Mouse (Mus musculus): ENCODE data around the gene Plpp4. TPM values are rescaled to one million over a fixed set of nuclear protein-coding genes. Genes with fewer than 3 reads are reported as not detected.

Gene Plpp4
- polyA plus RNA-seq, 1 experiment, result not detected

GRCm38 (mm10) chr7:129396561-129396960, 139.7 kb downstream of the Plpp4 start:
- no peaks in the 10 kb centered on the region for H3K79me2 ChIP-seq (ENCODE audit: control insufficient read depth, insufficient read depth)
- H3K4me2 ChIP-seq (ENCODE audit: low read depth), result no peak overlapping the region
- H3K27me3 ChIP-seq (ENCODE audit: control insufficient read depth, insufficient read depth, insufficient read length), result no peaks in the 10 kb centered on the region
- no peak overlapping the region for H3ac ChIP-seq (ENCODE audit: control insufficient read depth, insufficient read length)
- H3K4me3 ChIP-seq, result no peak overlapping the region
- TF ChIP-seq USF1 (IDR thresholded peaks at IDR 0.05; ENCODE audit: low read depth) (no peak), SRF (IDR thresholded peaks at IDR 0.05; ENCODE audit: control insufficient read depth, insufficient read length, low read depth) (no peak), MYOD1 (IDR thresholded peaks at IDR 0.05; ENCODE audit: control insufficient read depth in 1 of 3, insufficient read length in 2 of 3, low read depth in 2 of 3) (no peak), MAX (IDR thresholded peaks at IDR 0.05; ENCODE audit: low read depth) (no peak), E2F4 (IDR thresholded peaks at IDR 0.05; ENCODE audit: insufficient read depth) (no peak), MYOG (IDR thresholded peaks at IDR 0.05; ENCODE audit: control insufficient read depth in 1 of 3, insufficient read depth in 1 of 3, insufficient read length in 2 of 3, low read depth in 2 of 3) (no peak), CEBPB (IDR thresholded peaks at IDR 0.05; ENCODE audit: insufficient read depth, poor library complexity, severe bottlenecking) (no peak), TCF12 (IDR thresholded peaks at IDR 0.05; ENCODE audit: insufficient read depth, poor library complexity, severe bottlenecking) (no peak), REST (IDR thresholded peaks at IDR 0.05; ENCODE audit: insufficient read depth, insufficient read length) (no peak), POLR2A (IDR thresholded peaks at IDR 0.05; ENCODE audit: insufficient read length, low read depth) (no peak)
- no peaks in the 10 kb centered on the region for H3K36me3 ChIP-seq (ENCODE audit: control insufficient read depth, insufficient read depth)

- Histone ChIP-seq H3K4me2 (ENCODE audit: low read depth) (no peak overlapping the region), H3K27me3 (ENCODE audit: control insufficient read depth, insufficient read depth, insufficient read length) (no peaks in the 10 kb centered on the region), H3K36me3 (ENCODE audit: control insufficient read depth, insufficient read depth) (no peaks in the 10 kb centered on the region), H3ac (ENCODE audit: control insufficient read depth, insufficient read length) (no peak overlapping the region), H3K79me2 (ENCODE audit: control insufficient read depth, insufficient read depth) (no peaks in the 10 kb centered on the region), H3K4me3 (no peak overlapping the region)
- TF ChIP-seq USF1 (IDR thresholded peaks at IDR 0.05; ENCODE audit: low read depth) (no peak), TCF12 (IDR thresholded peaks at IDR 0.05; ENCODE audit: insufficient read depth, poor library complexity, severe bottlenecking) (no peak), CEBPB (IDR thresholded peaks at IDR 0.05; ENCODE audit: insufficient read depth, poor library complexity, severe bottlenecking) (no peak), REST (IDR thresholded peaks at IDR 0.05; ENCODE audit: insufficient read depth, insufficient read length) (no peak), E2F4 (IDR thresholded peaks at IDR 0.05; ENCODE audit: insufficient read depth) (no peak), MAX (IDR thresholded peaks at IDR 0.05; ENCODE audit: low read depth) (no peak), POLR2A (IDR thresholded peaks at IDR 0.05; ENCODE audit: insufficient read length, low read depth) (no peak), SRF (IDR thresholded peaks at IDR 0.05; ENCODE audit: control insufficient read depth, insufficient read length, low read depth) (no peak), MYOG (IDR thresholded peaks at IDR 0.05; ENCODE audit: control insufficient read depth in 1 of 3, insufficient read depth in 1 of 3, insufficient read length in 2 of 3, low read depth in 2 of 3) (no peak), MYOD1 (IDR thresholded peaks at IDR 0.05; ENCODE audit: control insufficient read depth in 1 of 3, insufficient read length in 2 of 3, low read depth in 2 of 3) (no peak), POLR2AphosphoS2 (IDR thresholded peaks at IDR 0.05; ENCODE audit: insufficient read length, low read depth) (no peak), TCF3 (IDR thresholded peaks at IDR 0.05; ENCODE audit: insufficient read length, low read depth) (no peak)
Observed at GRCm38 (mm10) chr7:129399071-129399470, 142.2 kb downstream of the Plpp4 start.

- Histone ChIP-seq H3K4me2 (ENCODE audit: low read depth) (no peak overlapping the region), H3K4me3 (no peak overlapping the region), H3K36me3 (ENCODE audit: control insufficient read depth, insufficient read depth) (no peaks in the 10 kb centered on the region), H3ac (ENCODE audit: control insufficient read depth, insufficient read length) (no peak overlapping the region), H3K79me2 (ENCODE audit: control insufficient read depth, insufficient read depth) (no peaks in the 10 kb centered on the region), H3K27me3 (ENCODE audit: control insufficient read depth, insufficient read depth, insufficient read length) (no peaks in the 10 kb centered on the region)
- TF ChIP-seq TCF12 (IDR thresholded peaks at IDR 0.05; ENCODE audit: insufficient read depth, poor library complexity, severe bottlenecking) (no peak), E2F4 (IDR thresholded peaks at IDR 0.05; ENCODE audit: insufficient read depth) (no peak), MYOG (IDR thresholded peaks at IDR 0.05; ENCODE audit: control insufficient read depth in 1 of 3, insufficient read depth in 1 of 3, insufficient read length in 2 of 3, low read depth in 2 of 3) (no peak), CEBPB (IDR thresholded peaks at IDR 0.05; ENCODE audit: insufficient read depth, poor library complexity, severe bottlenecking) (no peak), POLR2A (IDR thresholded peaks at IDR 0.05; ENCODE audit: insufficient read length, low read depth) (no peak), MYOD1 (IDR thresholded peaks at IDR 0.05; ENCODE audit: control insufficient read depth in 1 of 3, insufficient read length in 2 of 3, low read depth in 2 of 3) (no peak), USF1 (IDR thresholded peaks at IDR 0.05; ENCODE audit: low read depth) (no peak), REST (IDR thresholded peaks at IDR 0.05; ENCODE audit: insufficient read depth, insufficient read length) (no peak), SRF (IDR thresholded peaks at IDR 0.05; ENCODE audit: control insufficient read depth, insufficient read length, low read depth) (no peak), MAX (IDR thresholded peaks at IDR 0.05; ENCODE audit: low read depth) (no peak), TCF3 (IDR thresholded peaks at IDR 0.05; ENCODE audit: insufficient read length, low read depth) (no peak), POLR2AphosphoS2 (IDR thresholded peaks at IDR 0.05; ENCODE audit: insufficient read length, low read depth) (no peak)
Observed at GRCm38 (mm10) chr7:129402695-129403364, 146.0 kb downstream of the Plpp4 start.

GRCm38 (mm10) chr7:129406069-129406468, 149.2 kb downstream of the Plpp4 start:
- Histone ChIP-seq H3K27me3 (ENCODE audit: control insufficient read depth, insufficient read depth, insufficient read length) (no peaks in the 10 kb centered on the region), H3K36me3 (ENCODE audit: control insufficient read depth, insufficient read depth) (no peaks in the 10 kb centered on the region), H3K4me2 (ENCODE audit: low read depth) (no peak overlapping the region), H3ac (ENCODE audit: control insufficient read depth, insufficient read length) (no peak overlapping the region), H3K4me3 (no peak overlapping the region), H3K79me2 (ENCODE audit: control insufficient read depth, insufficient read depth) (no peaks in the 10 kb centered on the region)
- TF ChIP-seq E2F4 (IDR thresholded peaks at IDR 0.05; ENCODE audit: insufficient read depth) (no peak), REST (IDR thresholded peaks at IDR 0.05; ENCODE audit: insufficient read depth, insufficient read length) (no peak)

GRCm38 (mm10) chr7:129412695-129413094, 155.9 kb downstream of the Plpp4 start:
- no peaks in the 10 kb centered on the region for H3K36me3 ChIP-seq (ENCODE audit: control insufficient read depth, insufficient read depth)
- no peaks in the 10 kb centered on the region for H3K27me3 ChIP-seq (ENCODE audit: control insufficient read depth, insufficient read depth, insufficient read length)
- no peak overlapping the region for H3K4me3 ChIP-seq
- TF ChIP-seq TCF12 (IDR thresholded peaks at IDR 0.05; ENCODE audit: insufficient read depth, poor library complexity, severe bottlenecking), result no peak
- TF ChIP-seq MYOG (IDR thresholded peaks at IDR 0.05; ENCODE audit: control insufficient read depth in 1 of 3, insufficient read depth in 1 of 3, insufficient read length in 2 of 3, low read depth in 2 of 3), result no peak
- TF ChIP-seq E2F4 (IDR thresholded peaks at IDR 0.05; ENCODE audit: insufficient read depth), result no peak
- no peak for TF ChIP-seq USF1 (IDR thresholded peaks at IDR 0.05; ENCODE audit: low read depth)
- no peak for TF ChIP-seq MYOD1 (IDR thresholded peaks at IDR 0.05; ENCODE audit: control insufficient read depth in 1 of 3, insufficient read length in 2 of 3, low read depth in 2 of 3)
- no peaks in the 10 kb centered on the region for H3K79me2 ChIP-seq (ENCODE audit: control insufficient read depth, insufficient read depth)
- no peak overlapping the region for H3ac ChIP-seq (ENCODE audit: control insufficient read depth, insufficient read length)
- H3K4me2 ChIP-seq (ENCODE audit: low read depth), result no peak overlapping the region

All from myocyte (in vitro differentiated cells).